Mouse (Mus musculus) CH12.LX (cell line): ENCODE data around the gene Togaram2. TPM values are rescaled to one million over a fixed set of nuclear protein-coding genes. Genes with fewer than 3 reads are reported as not detected.

ENCODE experiments used
- DNase-seq: peaks from one replicate; pipeline ENCODE4 v3.0.0-alpha.2; 2013; ENCODE audit errors: extremely low read depth
- H3K27ac ChIP-seq: 2 replicates; pipeline ENCODE4 v1.5.1; 2012; ENCODE audit warnings: low read depth, mild to moderate bottlenecking, control low read depth, moderate library complexity; ENCODE audit not compliant: insufficient read depth
- H3K27me3 ChIP-seq: replicated peaks from 2 replicates; pipeline ENCODE3; 2012; ENCODE audit warnings: inconsistent platforms
- H3K36me3 ChIP-seq, 2 experiments: replicated peaks in 1 of 2; 2 replicates each; pipeline versions ENCODE3 to v1.6.1; 2012; ENCODE audit warnings: inconsistent platforms in 1 of 2, low read length in 1 of 2, mild to moderate bottlenecking in 1 of 2, mixed read lengths in 1 of 2, moderate library complexity in 1 of 2; ENCODE audit not compliant: control insufficient read depth in 1 of 2, insufficient read depth in 1 of 2
- H3K4me1 ChIP-seq, 2 experiments: 2 replicates each; pipeline ENCODE4 v1.6.1; 2012; ENCODE audit warnings: inconsistent platforms in 1 of 2, moderate library complexity in 1 of 2; ENCODE audit not compliant: insufficient read depth in 2 of 2, control insufficient read depth in 1 of 2
- H3K4me2 ChIP-seq: 2 replicates; pipeline ENCODE4 v1.6.1; 2012; ENCODE audit warnings: low read depth, mild to moderate bottlenecking, control low read depth; ENCODE audit not compliant: poor library complexity, insufficient read depth, severe bottlenecking
- H3K4me3 ChIP-seq, 3 experiments: fragments of 150-350 bp in 1 of 3; sonication (generic) in 1 of 3; replicated peaks in 1 of 3; 2 replicates each; pipeline versions ENCODE3 to v1.5.1; 2011 to 2012; ENCODE audit warnings: low read depth in 2 of 3, low read length in 2 of 3, mild to moderate bottlenecking in 2 of 3, moderate library complexity in 2 of 3, control low read depth in 1 of 3, improper control_type of control experiment in 1 of 3, inconsistent platforms in 1 of 3, mixed read lengths in 1 of 3; ENCODE audit not compliant: poor library complexity in 1 of 3
- H3K79me2 ChIP-seq: replicated peaks from 2 replicates; pipeline ENCODE4 v1.6.1; 2012; ENCODE audit warnings: mild to moderate bottlenecking, moderate library complexity; ENCODE audit not compliant: control insufficient read depth, poor library complexity, insufficient read depth, severe bottlenecking; ENCODE audit errors: extremely low read depth
- H3K9ac ChIP-seq: 2 replicates; pipeline ENCODE4 v1.6.1; 2012; ENCODE audit warnings: low read depth, mild to moderate bottlenecking, control low read depth, moderate library complexity; ENCODE audit not compliant: insufficient read depth
- H3K9me3 ChIP-seq: replicated peaks from 2 replicates; pipeline ENCODE3; 2012; ENCODE audit warnings: low read length, inconsistent platforms, mixed read lengths
- CHD1 ChIP-seq: IDR thresholded peaks from 2 replicates; pipeline ENCODE4 v1.6.1; 2012; ENCODE audit warnings: low read depth, low read length, improper control_type of control experiment, inconsistent platforms
- CHD2 ChIP-seq: IDR thresholded peaks from 2 replicates; pipeline ENCODE4 v1.6.1; 2011; ENCODE audit warnings: low read length, improper control_type of control experiment
- E2F4 ChIP-seq: IDR thresholded peaks from 2 replicates; pipeline ENCODE4 v1.6.1; 2011; ENCODE audit warnings: low read depth, low read length, improper control_type of control experiment; ENCODE audit not compliant: insufficient replicate concordance
- EP300 ChIP-seq: IDR thresholded peaks from 2 replicates; pipeline ENCODE4 v1.6.1; 2011; ENCODE audit warnings: low read length, improper control_type of control experiment
- ETS1 ChIP-seq: conservative IDR thresholded peaks from 2 replicates; pipeline ENCODE4 v1.6.1; 2012; ENCODE audit warnings: low read depth, mild to moderate bottlenecking, inconsistent platforms, low read length, improper control_type of control experiment, moderate library complexity
- GABPA ChIP-seq: IDR thresholded peaks from 2 replicates; pipeline ENCODE4 v1.6.1; 2012; ENCODE audit warnings: low read depth, low read length, improper control_type of control experiment, inconsistent platforms; ENCODE audit not compliant: insufficient replicate concordance
- HCFC1 ChIP-seq: IDR thresholded peaks from 2 replicates; pipeline ENCODE4 v1.6.1; 2012; ENCODE audit warnings: low read depth, mild to moderate bottlenecking, inconsistent platforms, low read length, improper control_type of control experiment
- IRF4 ChIP-seq: IDR thresholded peaks from 2 replicates; pipeline ENCODE4 v1.6.1; 2014; ENCODE audit warnings: low read depth, mild to moderate bottlenecking, inconsistent platforms, low read length, improper control_type of control experiment
- JUN ChIP-seq: IDR thresholded peaks from 2 replicates; pipeline ENCODE4 v1.6.1; 2011; ENCODE audit warnings: low read depth, mild to moderate bottlenecking, low read length, improper control_type of control experiment, moderate library complexity; ENCODE audit not compliant: insufficient read depth
- JUND ChIP-seq: conservative IDR thresholded peaks from 2 replicates; pipeline ENCODE4 v1.6.1; 2011; ENCODE audit warnings: low read depth, low read length, improper control_type of control experiment
- KAT2A ChIP-seq: IDR thresholded peaks from 2 replicates; pipeline ENCODE4 v1.6.1; 2012; ENCODE audit warnings: low read length, improper control_type of control experiment, inconsistent platforms; ENCODE audit not compliant: insufficient replicate concordance
- MAFK ChIP-seq: IDR thresholded peaks from 2 replicates; pipeline ENCODE4 v1.6.1; 2011; ENCODE audit warnings: low read length, improper control_type of control experiment; ENCODE audit not compliant: insufficient replicate concordance
- MAX ChIP-seq: IDR thresholded peaks from 2 replicates; pipeline ENCODE4 v1.6.1; 2011; ENCODE audit warnings: low read length, improper control_type of control experiment
- MAZ ChIP-seq: IDR thresholded peaks from 2 replicates; pipeline ENCODE4 v1.6.1; 2012; ENCODE audit warnings: low read depth, mild to moderate bottlenecking, inconsistent platforms, low read length, improper control_type of control experiment, moderate library complexity
- MEF2A ChIP-seq: IDR thresholded peaks from 2 replicates; pipeline ENCODE4 v1.6.1; 2014; ENCODE audit warnings: low read depth, mild to moderate bottlenecking, inconsistent platforms, low read length, improper control_type of control experiment, borderline replicate concordance
- MYC ChIP-seq: IDR thresholded peaks from 2 replicates; pipeline ENCODE4 v1.6.1; 2011; ENCODE audit warnings: low read depth, mild to moderate bottlenecking, improper control_type of control experiment, low read length
- NELFE ChIP-seq: IDR thresholded peaks from 2 replicates; pipeline ENCODE4 v1.6.1; 2011; ENCODE audit warnings: low read depth, low read length, improper control_type of control experiment
- NRF1 ChIP-seq: IDR thresholded peaks from 2 replicates; pipeline ENCODE4 v1.6.1; 2014; ENCODE audit warnings: low read depth, mild to moderate bottlenecking, inconsistent platforms, low read length, improper control_type of control experiment, moderate library complexity
- POLR2A ChIP-seq: IDR thresholded peaks from 2 replicates; pipeline ENCODE4 v1.6.1; 2011; ENCODE audit warnings: low read depth, mild to moderate bottlenecking, improper control_type of control experiment, low read length
- POLR2AphosphoS2 ChIP-seq: IDR thresholded peaks from 2 replicates; pipeline ENCODE4 v1.6.1; 2011; ENCODE audit warnings: low read depth, low read length, improper control_type of control experiment
- RAD21 ChIP-seq: IDR thresholded peaks from 2 replicates; pipeline ENCODE4 v1.6.1; 2011; ENCODE audit warnings: low read depth, mild to moderate bottlenecking, low read length, improper control_type of control experiment, moderate library complexity
- RCOR1 ChIP-seq: conservative IDR thresholded peaks from 2 replicates; pipeline ENCODE4 v1.6.1; 2012; ENCODE audit warnings: low read depth, mild to moderate bottlenecking, inconsistent platforms, low read length, improper control_type of control experiment
- TBP ChIP-seq: conservative IDR thresholded peaks from 2 replicates; pipeline ENCODE4 v1.6.1; 2011; ENCODE audit warnings: low read depth, low read length, improper control_type of control experiment
- TCF12 ChIP-seq: IDR thresholded peaks from 2 replicates; pipeline ENCODE4 v1.6.1; 2014; ENCODE audit warnings: low read depth, mild to moderate bottlenecking, inconsistent platforms, low read length, improper control_type of control experiment
- UBTF ChIP-seq: IDR thresholded peaks from 2 replicates; pipeline ENCODE4 v1.6.1; 2012; ENCODE audit warnings: low read depth, mild to moderate bottlenecking, inconsistent platforms, low read length, improper control_type of control experiment, moderate library complexity
- USF2 ChIP-seq: conservative IDR thresholded peaks from 2 replicates; pipeline ENCODE4 v1.6.1; 2011; ENCODE audit warnings: low read depth, low read length, improper control_type of control experiment
- ZKSCAN1 ChIP-seq: IDR thresholded peaks from 2 replicates; pipeline ENCODE4 v1.6.1; 2012; ENCODE audit warnings: low read depth, inconsistent platforms, low read length, improper control_type of control experiment, borderline replicate concordance
- ZMIZ1 ChIP-seq: IDR thresholded peaks from 2 replicates; pipeline ENCODE4 v1.6.1; 2012; ENCODE audit warnings: low read depth, mild to moderate bottlenecking, inconsistent platforms, low read length, improper control_type of control experiment
- ZNF384 ChIP-seq: IDR thresholded peaks from 2 replicates; pipeline ENCODE4 v1.6.1; 2012; ENCODE audit warnings: low read depth, low read length, improper control_type of control experiment, inconsistent platforms
- dilution Hi-C: fragments of 300-500 bp; cut with MboI; formaldehyde crosslinking; loops from 2 replicates; pipeline ENCODE4 v1.14.3; 2020; ENCODE audit warnings: low sequenced_read_pairs; ENCODE audit not compliant: extremely low pct_unique_long_range_greater_than_20kb, extremely low pct_ligation_motif_present
- in situ Hi-C: fragments of 300-500 bp; cut with MboI; formaldehyde crosslinking; loops from 3 replicates; pipeline ENCODE4 v1.14.3; 2019; ENCODE audit warnings: low sequenced_read_pairs, low pct_ligation_motif_present, low pct_unique_long_range_greater_than_20kb, mixed read lengths
- polyA plus RNA-seq: library from polyadenylated mRNA; unstranded; fragments of >175 nt; gene quantifications from 2 replicates; pipeline ENCODE4 v1.2.1, GENCODE M21; 2012; ENCODE audit warnings: low read depth; ENCODE audit not compliant: insufficient read length
- total RNA-seq, 2 experiments: library from RNA; depleted of rRNA; stranded (reverse); fragments of 300-350 nt in 1 of 2; fragments of >200 nt in 1 of 2; gene quantifications; 2 replicates each; pipeline ENCODE4 v1.2.3; 2012 to 2014

Togaram2 gene
- total and polyA plus RNA-seq, 3 experiments: 0.76 to 19.6 (median 2.6) TPM

DNA sequence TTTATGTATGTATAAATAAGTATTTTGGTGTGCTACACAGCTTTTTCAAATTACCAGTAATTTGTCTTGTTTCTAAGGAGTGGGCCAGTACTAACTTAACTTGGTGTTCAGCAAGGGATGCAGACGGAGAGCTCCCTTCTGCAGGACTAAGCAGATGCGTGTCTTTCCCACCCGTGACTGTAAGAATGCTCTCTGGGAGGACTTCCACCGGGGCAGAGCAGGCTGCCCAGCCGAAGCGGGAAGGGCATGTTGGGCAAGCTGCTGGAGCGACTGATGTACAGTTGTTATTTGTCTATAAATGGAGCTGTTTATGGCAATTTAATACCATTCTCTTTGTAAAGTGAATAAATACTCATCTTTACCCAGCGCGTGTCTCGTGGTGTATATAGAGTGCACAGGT, 14.4 kb upstream of the Togaram2 start:
- no peak overlapping the region for H3K4me2 ChIP-seq
- H3K9ac ChIP-seq: no peak overlapping the region
- no peak overlapping the region for H3K4me3 ChIP-seq
- peaks cover 0 to 12% of the 10 kb centered on the region in 2 experiments; a peak in 2 of 4 replicates for H3K4me1 ChIP-seq
- DNase-seq: no peak
- H3K27ac ChIP-seq: no peak overlapping the region
- TF ChIP-seq KAT2A (no peak), UBTF (no peak), IRF4 (no peak), MAZ (no peak), RCOR1 (no peak), MAFK (no peak), ETS1 (no peak), TCF12 (no peak)
- peaks cover 26 to 49% of the 10 kb centered on the region in 2 experiments for H3K36me3 ChIP-seq
- in situ Hi-C loops (no loop called here), dilution Hi-C loops (no loop called here)
- no peaks in the 10 kb centered on the region for H3K27me3 ChIP-seq
- peaks cover 4% of the 10 kb centered on the region; the same call in 1 of the 2 replicates for H3K79me2 ChIP-seq
- H3K9me3 ChIP-seq: no peaks in the 10 kb centered on the region

GRCm38 (mm10) chr17:71660390-71660789, 12.7 kb upstream of the Togaram2 start:
- Histone ChIP-seq H3K9me3 (no peaks in the 10 kb centered on the region), H3K79me2 (peaks cover under 1% of the 10 kb centered on the region; the same call in 1 of the 2 replicates), H3K4me3 (no peak overlapping the region), H3K27ac (no peak overlapping the region), H3K9ac (no peak overlapping the region), H3K4me1 (peaks cover 0 to 13% of the 10 kb centered on the region in 2 experiments; a peak in 2 of 4 replicates), H3K4me2 (no peak overlapping the region)
- in situ Hi-C loops: no loop called here
- TF ChIP-seq NELFE (no peak), HCFC1 (no peak), POLR2AphosphoS2 (peak; percentile 95), MAX (no peak), MYC (no peak), UBTF (no peak), JUN (no peak), ZKSCAN1 (no peak), KAT2A (no peak), ZMIZ1 (0 out of 2 replicates have a peak, but pooled peaks have one; percentile 15), CHD1 (no peak), IRF4 (no peak), CHD2 (peak; percentile 42; the same call in 1 of the 2 replicates), EP300 (no peak), MAZ (no peak), NRF1 (no peak), ZNF384 (no peak), JUND (no peak), GABPA (no peak), USF2 (no peak), E2F4 (no peak), ETS1 (no peak), MEF2A (no peak), MAFK (no peak), RAD21 (no peak), POLR2A (peak; percentile 35; the same call in 1 of the 2 replicates), TBP (no peak)
- TF ChIP-seq, all 38 proteins: peak for 4
- peaks cover 18 to 38% of the 10 kb centered on the region in 2 experiments for H3K36me3 ChIP-seq
- no peaks in the 10 kb centered on the region for H3K27me3 ChIP-seq
- no peak for DNase-seq
- dilution Hi-C loops: no loop called here
